Mouse (Mus musculus) brain, embryonic 18.5 days (tissue): ENCODE measurements around the gene Cnst.

Experiments used
- DNase-seq: peaks from one replicate; pipeline ENCODE4 v3.0.0-alpha.2; 2012; ENCODE audit warnings: low read depth, low spot score

The Cnst gene

GRCm38 (mm10) chr1:179591639-179592038 lies 45.5 kb downstream of the Cnst start:
- peak; percentile 28 for DNase-seq

GRCm38 (mm10) chr1:179592143-179592542 lies 46.0 kb downstream of the Cnst start:
- DNase-seq, result no peak

GRCm38 (mm10) chr1:179592972-179593371 lies 46.8 kb downstream of the Cnst start:
- DNase-seq, result no peak

GRCm38 (mm10) chr1:179598386-179598785 lies 52.2 kb downstream of the Cnst start:
- DNase-seq, result no peak

GRCm38 (mm10) chr1:179604526-179604925 lies 58.4 kb downstream of the Cnst start:
- no peak for DNase-seq

GRCm38 (mm10) chr1:179606004-179606723 lies 60.0 kb downstream of the Cnst start:
- DNase-seq, result no peak

GRCm38 (mm10) chr1:179608521-179608920 lies 62.4 kb downstream of the Cnst start:
- DNase-seq, result no peak

- DNase-seq, result no peak
Measured at GRCm38 (mm10) chr1:179609724-179610505, 63.7 kb downstream of the Cnst start.

- DNase-seq, result no peak
Measured at GRCm38 (mm10) chr1:179611182-179611581, 65.0 kb downstream of the Cnst start.

- DNase-seq, result no peak
Measured at GRCm38 (mm10) chr1:179612418-179612817, 66.2 kb downstream of the Cnst start.

- DNase-seq, result no peak
Measured at GRCm38 (mm10) chr1:179612986-179613505, 66.9 kb downstream of the Cnst start.

- DNase-seq, result no peak
Measured at GRCm38 (mm10) chr1:179617426-179617825, 71.3 kb downstream of the Cnst start.

- no peak for DNase-seq
Measured at GRCm38 (mm10) chr1:179622665-179623064, 76.5 kb downstream of the Cnst start.

GRCm38 (mm10) chr1:179623657-179624056 lies 77.5 kb downstream of the Cnst start:
- DNase-seq, result no peak

- DNase-seq, result no peak
Measured at GRCm38 (mm10) chr1:179624354-179624753, 78.2 kb downstream of the Cnst start.

GRCm38 (mm10) chr1:179627855-179628254 lies 81.7 kb downstream of the Cnst start:
- DNase-seq, result no peak

- no peak for DNase-seq
Measured at GRCm38 (mm10) chr1:179628438-179629106, 82.4 kb downstream of the Cnst start.

- no peak for DNase-seq
Measured at GRCm38 (mm10) chr1:179629276-179629675, 83.1 kb downstream of the Cnst start.

GRCm38 (mm10) chr1:179632746-179633413 lies 86.7 kb downstream of the Cnst start:
- no peak for DNase-seq

- no peak for DNase-seq
Measured at GRCm38 (mm10) chr1:179633414-179633752, 87.2 kb downstream of the Cnst start.

GRCm38 (mm10) chr1:179634159-179634558 lies 88.0 kb downstream of the Cnst start:
- no peak for DNase-seq

- DNase-seq, result no peak
Measured at GRCm38 (mm10) chr1:179642726-179643125, 96.6 kb downstream of the Cnst start.
